Mouse (Mus musculus) lung, adult 2 months (tissue): Measurements from ENCODE around the gene Ube2h.

ENCODE experiments used
- CTCF ChIP-seq: fragments of 200-500 bp; IDR thresholded peaks from 2 replicates; pipeline ENCODE4 v1.5.1; 2011; ENCODE audit warnings: mild to moderate bottlenecking, low read length, control low read depth; ENCODE audit not compliant: insufficient read depth
- POLR2A ChIP-seq: fragments of 200-500 bp; IDR thresholded peaks from 2 replicates; pipeline ENCODE4 v1.6.1; 2011; ENCODE audit warnings: low read depth, mild to moderate bottlenecking, control low read depth, low read length, borderline replicate concordance; ENCODE audit errors: extremely low read depth

DNA sequence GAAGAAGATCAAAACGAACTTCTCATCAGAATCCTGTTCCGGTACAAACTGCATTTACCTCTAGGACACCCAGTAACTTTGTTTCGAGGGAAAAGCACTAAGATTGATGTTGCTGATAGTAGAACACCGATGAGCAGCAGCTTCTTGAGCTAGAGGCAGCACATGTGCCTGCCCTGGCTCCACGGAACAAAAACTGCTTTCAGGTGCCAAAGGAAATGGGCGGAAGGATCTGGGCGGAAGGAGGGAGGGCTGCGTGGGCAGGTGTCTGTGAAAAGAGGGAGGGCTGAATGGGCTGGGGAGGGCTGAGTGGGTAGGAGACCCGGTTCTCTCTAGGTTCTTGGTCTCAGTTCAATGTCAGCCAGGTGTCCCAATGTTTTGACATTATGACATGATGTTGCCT is 47.0 kb upstream of the Ube2h start:
- TF ChIP-seq CTCF (no peak), POLR2A (no peak)
